Mouse (Mus musculus) MEL (cell line): ENCODE data around the gene Mob3a. TPM values are rescaled to one million over a fixed set of nuclear protein-coding genes. Genes with fewer than 3 reads are reported as not detected.

Experiments
- DNase-seq: peaks from one replicate; pipeline ENCODE4 v3.0.0; 2011; ENCODE audit warnings: low read depth, low spot score
- H3K27ac ChIP-seq: 2 replicates; pipeline ENCODE4 v1.5.1; 2012; ENCODE audit warnings: low read depth, mild to moderate bottlenecking, control low read depth, low read length, moderate library complexity; ENCODE audit not compliant: control insufficient read depth
- H3K27me3 ChIP-seq, 2 experiments: fragments of 150-350 bp in 1 of 2; sonication (generic) in 1 of 2; 2 replicates each; pipeline ENCODE4 v1.6.1; 2012; ENCODE audit warnings: low read length in 2 of 2, mild to moderate bottlenecking in 2 of 2, improper control_type of control experiment in 1 of 2, moderate library complexity in 1 of 2; ENCODE audit not compliant: insufficient read depth in 2 of 2, control insufficient read depth in 1 of 2
- H3K36me3 ChIP-seq, 2 experiments: 2 replicates each; pipeline ENCODE4 v1.6.1; 2012 to 2014; ENCODE audit warnings: low read length in 2 of 2, improper control_type of control experiment in 1 of 2, inconsistent platforms in 1 of 2, mild to moderate bottlenecking in 1 of 2; ENCODE audit not compliant: insufficient read depth in 2 of 2, control insufficient read depth in 1 of 2
- H3K4me1 ChIP-seq, 2 experiments: fragments of 150-350 bp in 1 of 2; sonication (generic) in 1 of 2; 2 replicates each; pipeline ENCODE4 v1.6.1; 2012; ENCODE audit warnings: low read length in 2 of 2, improper control_type of control experiment in 1 of 2, mild to moderate bottlenecking in 1 of 2; ENCODE audit not compliant: insufficient read depth in 2 of 2, control insufficient read depth in 1 of 2
- H3K4me3 ChIP-seq, 2 experiments: fragments of 150-350 bp in 1 of 2; sonication (generic) in 1 of 2; 2 replicates each; pipeline ENCODE4 v1.5.1; 2012; ENCODE audit warnings: low read depth in 2 of 2, low read length in 2 of 2, mild to moderate bottlenecking in 2 of 2, moderate library complexity in 2 of 2, control low read depth in 1 of 2, improper control_type of control experiment in 1 of 2; ENCODE audit not compliant: control insufficient read depth in 1 of 2, insufficient read depth in 1 of 2
- H3K79me2 ChIP-seq: 2 replicates; pipeline ENCODE4 v1.6.1; 2012; ENCODE audit warnings: mild to moderate bottlenecking, low read length, moderate library complexity; ENCODE audit not compliant: control insufficient read depth, poor library complexity, insufficient read depth
- H3K9ac ChIP-seq: 2 replicates; pipeline ENCODE4 v1.6.1; 2012; ENCODE audit warnings: low read depth, mild to moderate bottlenecking, control low read depth, low read length, moderate library complexity; ENCODE audit not compliant: control insufficient read depth, poor library complexity, severe bottlenecking
- H3K9me3 ChIP-seq: fragments of 150-350 bp; sonication (generic); replicated peaks from 2 replicates; pipeline ENCODE4 v1.6.1; 2012; ENCODE audit warnings: mild to moderate bottlenecking, low read length, improper control_type of control experiment, moderate library complexity; ENCODE audit not compliant: insufficient read depth
- BHLHE40 ChIP-seq: IDR thresholded peaks from 2 replicates; pipeline ENCODE4 v1.6.1; 2012; ENCODE audit warnings: low read depth, mild to moderate bottlenecking, inconsistent platforms, low read length, improper control_type of control experiment, borderline replicate concordance
- CHD1 ChIP-seq: IDR thresholded peaks from 2 replicates; pipeline ENCODE4 v1.6.1; 2012; ENCODE audit warnings: low read depth, mild to moderate bottlenecking, inconsistent platforms, low read length, improper control_type of control experiment
- CHD2 ChIP-seq: IDR thresholded peaks from 2 replicates; pipeline ENCODE4 v1.6.1; 2011; ENCODE audit warnings: low read length, improper control_type of control experiment
- E2F4 ChIP-seq: IDR thresholded peaks from 2 replicates; pipeline ENCODE4 v1.6.1; 2011; ENCODE audit warnings: low read depth, low read length, improper control_type of control experiment, borderline replicate concordance
- ELF1 ChIP-seq: IDR thresholded peaks from 2 replicates; pipeline ENCODE4 v1.6.1; 2014; ENCODE audit warnings: low read depth, mild to moderate bottlenecking, inconsistent platforms, low read length, improper control_type of control experiment, moderate library complexity
- ETS1 ChIP-seq: IDR thresholded peaks from 2 replicates; pipeline ENCODE4 v1.6.1; 2012; ENCODE audit warnings: low read depth, mild to moderate bottlenecking, inconsistent platforms, low read length, improper control_type of control experiment, moderate library complexity
- HCFC1 ChIP-seq: IDR thresholded peaks from 2 replicates; pipeline ENCODE4 v1.6.1; 2012; ENCODE audit warnings: low read depth, mild to moderate bottlenecking, inconsistent platforms, low read length, improper control_type of control experiment, moderate library complexity
- JUND ChIP-seq: IDR thresholded peaks from 2 replicates; pipeline ENCODE4 v1.6.1; 2011; ENCODE audit warnings: low read depth, mild to moderate bottlenecking, improper control_type of control experiment, low read length
- KAT2A ChIP-seq: conservative IDR thresholded peaks from 2 replicates; pipeline ENCODE4 v1.6.1; 2012; ENCODE audit warnings: low read depth, low read length, improper control_type of control experiment, inconsistent platforms
- MAFK ChIP-seq: IDR thresholded peaks from 2 replicates; pipeline ENCODE4 v1.6.1; 2011; ENCODE audit warnings: low read depth, mild to moderate bottlenecking, low read length, improper control_type of control experiment, borderline replicate concordance
- MAZ ChIP-seq: IDR thresholded peaks from 2 replicates; pipeline ENCODE4 v1.6.1; 2012; ENCODE audit warnings: low read depth, mild to moderate bottlenecking, inconsistent platforms, low read length, improper control_type of control experiment
- MEF2A ChIP-seq: IDR thresholded peaks from 2 replicates; pipeline ENCODE4 v1.6.1; 2014; ENCODE audit warnings: low read depth, mild to moderate bottlenecking, inconsistent platforms, low read length, improper control_type of control experiment; ENCODE audit not compliant: poor library complexity, insufficient replicate concordance, severe bottlenecking; ENCODE audit errors: extremely low read depth
- MXI1 ChIP-seq: IDR thresholded peaks from 2 replicates; pipeline ENCODE4 v1.6.1; 2011; ENCODE audit warnings: mild to moderate bottlenecking, low read depth, low read length, improper control_type of control experiment
- MYC ChIP-seq: IDR thresholded peaks from 2 replicates; pipeline ENCODE4 v1.6.1; 2011; ENCODE audit warnings: low read depth, mild to moderate bottlenecking, low read length, improper control_type of control experiment, moderate library complexity
- NELFE ChIP-seq: IDR thresholded peaks from 2 replicates; pipeline ENCODE4 v1.6.1; 2011; ENCODE audit warnings: low read depth, low read length, improper control_type of control experiment
- POLR2A ChIP-seq, 2 experiments: IDR thresholded peaks; 2 replicates each; pipeline ENCODE4 v1.6.1; 2011 to 2012; ENCODE audit warnings: low read length in 2 of 2, mild to moderate bottlenecking in 2 of 2, control low read depth in 1 of 2, improper control_type of control experiment in 1 of 2, low read depth in 1 of 2, moderate library complexity in 1 of 2; ENCODE audit not compliant: control insufficient read depth in 1 of 2, insufficient read depth in 1 of 2, poor library complexity in 1 of 2
- POLR2AphosphoS2 ChIP-seq: IDR thresholded peaks from 2 replicates; pipeline ENCODE4 v1.6.1; 2011; ENCODE audit warnings: low read length, improper control_type of control experiment
- RCOR1 ChIP-seq: IDR thresholded peaks from 2 replicates; pipeline ENCODE4 v1.6.1; 2012; ENCODE audit warnings: low read depth, mild to moderate bottlenecking, inconsistent platforms, low read length, improper control_type of control experiment
- SIN3A ChIP-seq: IDR thresholded peaks from 2 replicates; pipeline ENCODE4 v1.6.1; 2012; ENCODE audit warnings: low read length, improper control_type of control experiment, inconsistent platforms
- SMC3 ChIP-seq: IDR thresholded peaks from 2 replicates; pipeline ENCODE4 v1.6.1; 2011; ENCODE audit warnings: low read depth, low read length, improper control_type of control experiment
- TAL1 ChIP-seq: IDR thresholded peaks from 2 replicates; pipeline ENCODE4 v1.6.1; 2012; ENCODE audit warnings: mild to moderate bottlenecking, inconsistent platforms, low read length, moderate library complexity, mixed read lengths
- TBP ChIP-seq: IDR thresholded peaks from 2 replicates; pipeline ENCODE4 v1.8.0; 2011; ENCODE audit warnings: low read depth, low read length, improper control_type of control experiment
- UBTF ChIP-seq: IDR thresholded peaks from 2 replicates; pipeline ENCODE4 v1.6.1; 2012; ENCODE audit warnings: low read depth, mild to moderate bottlenecking, inconsistent platforms, low read length, improper control_type of control experiment, moderate library complexity, borderline replicate concordance; ENCODE audit not compliant: insufficient read depth
- USF1 ChIP-seq: IDR thresholded peaks from 2 replicates; pipeline ENCODE4 v1.6.1; 2014; ENCODE audit warnings: low read depth, mild to moderate bottlenecking, inconsistent platforms, low read length, improper control_type of control experiment, moderate library complexity
- USF2 ChIP-seq, 2 experiments: IDR thresholded peaks; 2 replicates each; pipeline ENCODE4 v1.6.1; 2011 to 2012; ENCODE audit warnings: improper control_type of control experiment in 2 of 2, low read length in 2 of 2, borderline replicate concordance in 1 of 2, inconsistent platforms in 1 of 2, low read depth in 1 of 2, mild to moderate bottlenecking in 1 of 2; ENCODE audit not compliant: insufficient read depth in 1 of 2
- ZC3H11A ChIP-seq: IDR thresholded peaks from 2 replicates; pipeline ENCODE4 v1.6.1; 2012; ENCODE audit warnings: low read depth, mild to moderate bottlenecking, inconsistent platforms, low read length, improper control_type of control experiment
- ZKSCAN1 ChIP-seq: IDR thresholded peaks from 2 replicates; pipeline ENCODE4 v1.6.1; 2012; ENCODE audit warnings: low read depth, mild to moderate bottlenecking, inconsistent platforms, low read length, improper control_type of control experiment, moderate library complexity
- ZMIZ1 ChIP-seq: IDR thresholded peaks from 2 replicates; pipeline ENCODE4 v1.6.1; 2012; ENCODE audit warnings: low read depth, mild to moderate bottlenecking, inconsistent platforms, low read length, improper control_type of control experiment, moderate library complexity
- polyA plus RNA-seq, 2 experiments: library from polyadenylated mRNA; stranded (reverse) in 1 of 2; unstranded in 1 of 2; fragments of >175 nt in 1 of 2; fragments of >200 nt in 1 of 2; gene quantifications; 2 replicates each; pipeline versions ENCODE4 v1.2.1 to v1.2.4; 2012; ENCODE audit warnings: low replicate concordance in 2 of 2, low read depth in 1 of 2; ENCODE audit not compliant: insufficient read length in 2 of 2, insufficient read depth in 1 of 2, missing spikeins in 1 of 2
- total RNA-seq: library from RNA; depleted of rRNA; stranded (reverse); fragments of 300-350 nt; gene quantifications from 2 replicates; pipeline ENCODE4 v1.2.3, GENCODE M21; 2012

Mob3a gene
- total and polyA plus RNA-seq, 3 experiments, result 38.3 to 63.4 TPM; not detected in 1

DNA sequence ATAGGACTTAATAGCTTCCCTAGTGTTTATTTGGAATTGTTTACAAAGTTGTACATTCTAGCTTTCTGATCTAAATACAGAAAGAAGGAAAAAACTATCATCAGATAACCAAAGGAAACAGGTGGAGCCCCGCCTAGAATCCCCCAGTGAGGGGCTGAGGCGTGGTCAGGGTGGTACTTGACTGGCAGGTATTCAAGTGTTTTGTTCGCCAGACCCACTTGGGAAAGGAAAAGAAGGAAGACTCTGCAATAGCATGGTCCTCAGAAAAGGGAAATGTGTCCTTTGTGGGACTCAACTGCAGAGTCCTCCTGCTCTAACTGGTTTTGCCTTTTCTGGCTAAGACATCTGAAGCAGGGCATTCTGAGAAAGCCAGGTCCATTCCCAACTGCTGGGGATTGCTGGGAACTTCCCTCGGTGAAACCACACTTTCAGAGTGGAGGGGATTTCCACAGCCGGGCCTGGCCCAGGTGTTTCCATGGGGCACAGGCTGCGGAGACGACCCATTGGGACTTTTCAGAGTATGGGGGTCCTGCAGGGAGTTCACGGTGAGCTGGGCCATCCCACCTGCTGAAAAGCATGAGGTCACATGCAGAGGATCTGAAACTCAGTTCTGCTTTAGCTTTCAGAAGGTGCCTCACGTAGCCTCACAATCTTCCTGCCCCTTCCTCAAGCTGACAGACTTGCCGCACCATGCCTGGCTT, 5.8 kb downstream of the Mob3a start:
- H3K27ac ChIP-seq, result peak overlapping the region; percentile 94
- no peaks in the 10 kb centered on the region for H3K9me3 ChIP-seq
- peaks cover 0 to 58% of the 10 kb centered on the region in 2 experiments; a peak in 2 of 4 replicates for H3K36me3 ChIP-seq
- no peaks in the 10 kb centered on the region; the same call in none of the 2 replicates for H3K79me2 ChIP-seq
- no peaks in the 10 kb centered on the region for H3K27me3 ChIP-seq
- H3K4me1 ChIP-seq, result peaks cover 39 to 79% of the 10 kb centered on the region in 2 experiments
- peak overlapping the region; percentile 63 for H3K9ac ChIP-seq
- peak; percentile 42 for DNase-seq
- H3K4me3 ChIP-seq, result peak overlapping the region; percentile 13 to 16
- TF ChIP-seq ZMIZ1, result no peak
- TF ChIP-seq MYC, result 0 out of 2 replicates have a peak, but pooled peaks have one; percentile 22
- peak; percentile 43; the same call in 1 of the 2 replicates for TF ChIP-seq ETS1
- no peak for TF ChIP-seq KAT2A
- 0 out of 2 replicates have a peak, but pooled peaks have one; percentile 14 for TF ChIP-seq CHD1
- 0 out of 2 replicates have a peak, but pooled peaks have one; percentile 43 for TF ChIP-seq USF1
- TF ChIP-seq ELF1, result 0 out of 2 replicates have a peak, but pooled peaks have one; percentile 5

GRCm38 (mm10) chr10:80695186-80695585, 6.6 kb downstream of the Mob3a start:
- Histone ChIP-seq H3K27ac (peak overlapping the region; percentile 94), H3K4me1 (peaks cover 37 to 73% of the 10 kb centered on the region in 2 experiments), H3K27me3 (no peaks in the 10 kb centered on the region), H3K79me2 (no peaks in the 10 kb centered on the region; the same call in none of the 2 replicates), H3K36me3 (peaks cover 0 to 52% of the 10 kb centered on the region in 2 experiments; a peak in 2 of 4 replicates), H3K4me3 (no peak overlapping the region), H3K9me3 (no peaks in the 10 kb centered on the region), H3K9ac (peak overlapping the region; percentile 63)
- DNase-seq, result peak; percentile 90
- TF ChIP-seq TAL1 (no peak; the same call in 1 of the 2 replicates), POLR2A (IDR thresholded peaks at IDR 0.05; ENCODE audit: control insufficient read depth in 1 of 2, insufficient read depth in 1 of 2, low read depth in 1 of 2, low read length in 2 of 2, poor library complexity in 1 of 2) (peak in 1 of 2 experiments; percentile 47; a peak in 1 of 4 replicates), MEF2A (no peak), JUND (no peak), ZKSCAN1 (no peak), SIN3A (peak; percentile 93), MXI1 (peak; percentile 95), E2F4 (no peak), HCFC1 (peak; percentile 62), POLR2AphosphoS2 (0 out of 2 replicates have a peak, but pooled peaks have one; percentile 23), CHD1 (0 out of 2 replicates have a peak, but pooled peaks have one; percentile 32), BHLHE40 (no peak), MAZ (peak; percentile 73; the same call in 1 of the 2 replicates), NELFE (peak; percentile 42), SMC3 (no peak), ELF1 (peak; percentile 73), ZC3H11A (no peak), MYC (peak; percentile 82), MAFK (no peak), TBP (peak; percentile 43; the same call in 1 of the 2 replicates), ETS1 (peak; percentile 89), RCOR1 (peak; percentile 74), USF2 (IDR thresholded peaks at IDR 0.05; ENCODE audit: borderline replicate concordance in 1 of 2, insufficient read depth in 1 of 2, low read depth in 1 of 2, low read length in 2 of 2) (no peak), CHD2 (no peak), UBTF (no peak)
